9 mouse cellular contexts compared by ENCODE assay signal in genomic region chr13:55099066-55099725, GRCm38 (mm10). TPM values are rescaled to one million over a fixed set of nuclear protein-coding genes. Genes with fewer than 3 reads are reported as not detected.
DNase-seq lines count a peak whose midpoint lies in the region; ATAC-seq lines count a peak whose summit lies in the region.
"Had no signal": no experiment of that assay in that cellular context is flagged by ENCODE, and none has a peak within 500 bp of the region (broad histone marks: within the 10 kb centered on the region; RNA-seq: fewer than 3 reads in every experiment).

No protein-coding gene starts in this region.

- no peak for ATAC-seq in embryonic facial prominence, embryonic 12.5 days (ENCODE audit: insufficient number of reproducible peaks, insufficient read depth, low FRiP score, low TSS enrichment)
- ATAC-seq in limb, embryonic 11.5 days (ENCODE audit: insufficient number of reproducible peaks, low FRiP score, low TSS enrichment, low read depth): no peak

- peaks cover 7% of the 10 kb centered on the region for H3K4me1 ChIP-seq in embryonic facial prominence, embryonic 12.5 days
- no peaks in the 10 kb centered on the region; the same call in 1 of the 2 replicates for H3K4me1 ChIP-seq in limb, embryonic 11.5 days (ENCODE audit: control insufficient read depth, insufficient read depth, low read length)
- H3K4me1 ChIP-seq in midbrain, embryonic 10.5 days: peaks cover 16% of the 10 kb centered on the region

- peak overlapping the region; percentile 84 for H3K4me3 ChIP-seq in embryonic facial prominence, embryonic 12.5 days
- peak overlapping the region; percentile 77 for H3K4me3 ChIP-seq in limb, embryonic 11.5 days (ENCODE audit: low read depth, low read length)
- H3K4me3 ChIP-seq in midbrain, embryonic 10.5 days: peak overlapping the region; percentile 87

- peak overlapping the region; percentile 90; the same call in 1 of the 2 replicates for H3K27ac ChIP-seq in embryonic facial prominence, embryonic 12.5 days
- peak overlapping the region; percentile 88; the same call in 1 of the 2 replicates for H3K27ac ChIP-seq in limb, embryonic 11.5 days (replicated peaks; ENCODE audit: low read depth, low read length)
- H3K27ac ChIP-seq in midbrain, embryonic 10.5 days (replicated peaks): peak overlapping the region; percentile 95

- peak overlapping the region; percentile 70 for H3K4me2 ChIP-seq in embryonic facial prominence, embryonic 12.5 days (replicated peaks)
- H3K4me2 ChIP-seq in limb, embryonic 11.5 days (ENCODE audit: low read depth, severe bottlenecking): peak overlapping the region; percentile 69

- no peaks in the 10 kb centered on the region for H3K36me3 ChIP-seq in embryonic facial prominence, embryonic 12.5 days
- H3K36me3 ChIP-seq in limb, embryonic 11.5 days (ENCODE audit: control insufficient read depth, insufficient read depth, low read length): no peaks in the 10 kb centered on the region
- no peaks in the 10 kb centered on the region for H3K36me3 ChIP-seq in midbrain, embryonic 10.5 days

- peak overlapping the region; percentile 83 for H3K9ac ChIP-seq in embryonic facial prominence, embryonic 12.5 days
- H3K9ac ChIP-seq in limb, embryonic 11.5 days (ENCODE audit: low read length): peak overlapping the region; percentile 92

- DNase-seq in cerebellum, adult 11-12 months: peak; percentile 36
- no peak for DNase-seq in cerebellum, adult 11 months
- peak; percentile 70 for DNase-seq in ES-CJ7 (ENCODE audit: low read depth, low spot score)
- peak; percentile 16 for DNase-seq in heart, postnatal 4 days
- peak; percentile 50 for DNase-seq in limb, embryonic 11.5 days (ENCODE audit: low spot score)
- DNase-seq in midbrain, embryonic 10.5 days (ENCODE audit: low spot score): no peak
- DNase-seq in thymus, postnatal 0 days (ENCODE audit: low spot score): peak; percentile 53

- H3K27me3 ChIP-seq in embryonic facial prominence, embryonic 12.5 days: no peaks in the 10 kb centered on the region
- H3K27me3 ChIP-seq in limb, embryonic 11.5 days (ENCODE audit: control insufficient read depth, insufficient read depth, low read length): no peaks in the 10 kb centered on the region
- no peaks in the 10 kb centered on the region for H3K27me3 ChIP-seq in midbrain, embryonic 10.5 days (ENCODE audit: low read depth, poor library complexity, severe bottlenecking)

- H3K9me3 ChIP-seq in embryonic facial prominence, embryonic 12.5 days: no peaks in the 10 kb centered on the region
- no peaks in the 10 kb centered on the region for H3K9me3 ChIP-seq in limb, embryonic 11.5 days (ENCODE audit: control insufficient read depth, low read length)
- H3K9me3 ChIP-seq in midbrain, embryonic 10.5 days (replicated peaks): no peaks in the 10 kb centered on the region

- WGBS in embryonic facial prominence, embryonic 12.5 days: 39% methylated on average over 20 of the region's 20 CpGs
- 37% methylated on average over 20 of the region's 20 CpGs for WGBS in limb, embryonic 11.5 days
- WGBS in midbrain, embryonic 10.5 days: 38% methylated on average over 20 of the region's 20 CpGs

RNA-seq across cellular contexts. Expression of gene Uimc1, which starts 0.9 kb away (rescaled TPM):
- polyA plus RNA-seq in embryonic facial prominence, embryonic 12.5 days (2016; fragmentation: Nextera tagmentation; extraction: Ambion mirVana): 27.6 and 29.1 TPM in 2 replicates
- total RNA-seq in heart, postnatal 4 days (2021): 10 to 100 TPM; 28.9 to 30.9 TPM
- polyA plus RNA-seq in limb, embryonic 11.5 days (2014; fragmentation: Nextera tagmentation; extraction: Ambion mirVana): 32.4 and 34.7 TPM in 2 replicates
- polyA plus RNA-seq in midbrain, embryonic 10.5 days (2016; fragmentation: Nextera tagmentation; extraction: Ambion mirVana): 23.2 and 24.1 TPM in 2 replicates
- 26.9 and 29.5 TPM in 2 replicates for polyA plus RNA-seq in thymus, postnatal 0 days (2015; fragmentation: Nextera tagmentation; extraction: Ambion mirVana)

RNA-seq across cellular contexts. Expression of gene Zfp346, which starts 5.9 kb away (rescaled TPM):
- 31.2 and 32.5 TPM in 2 replicates for polyA plus RNA-seq in embryonic facial prominence, embryonic 12.5 days (2016; fragmentation: Nextera tagmentation; extraction: Ambion mirVana)
- 10 to 100 TPM; 17.7 to 20.1 TPM for total RNA-seq in heart, postnatal 4 days (2021)
- polyA plus RNA-seq in limb, embryonic 11.5 days (2014; fragmentation: Nextera tagmentation; extraction: Ambion mirVana): 24.5 and 28.7 TPM in 2 replicates
- 21.8 and 22.9 TPM in 2 replicates for polyA plus RNA-seq in midbrain, embryonic 10.5 days (2016; fragmentation: Nextera tagmentation; extraction: Ambion mirVana)
- 13.0 and 14.1 TPM in 2 replicates for polyA plus RNA-seq in thymus, postnatal 0 days (2015; fragmentation: Nextera tagmentation; extraction: Ambion mirVana)

RNA-seq across cellular contexts. Expression of gene Gm17617, which starts 34.2 kb away (rescaled TPM):
- polyA plus RNA-seq in embryonic facial prominence, embryonic 12.5 days (2016; fragmentation: Nextera tagmentation; extraction: Ambion mirVana): not detected in 2 replicates
- not detected for total RNA-seq in heart, postnatal 4 days (2021)
- polyA plus RNA-seq in limb, embryonic 11.5 days (2014; fragmentation: Nextera tagmentation; extraction: Ambion mirVana): not detected in 2 replicates
- not detected in 2 replicates for polyA plus RNA-seq in midbrain, embryonic 10.5 days (2016; fragmentation: Nextera tagmentation; extraction: Ambion mirVana)
- polyA plus RNA-seq in thymus, postnatal 0 days (2015; fragmentation: Nextera tagmentation; extraction: Ambion mirVana): not detected in 2 replicates
- total RNA-seq: left cerebral cortex, postnatal 36 days had no signal

RNA-seq across cellular contexts. Expression of gene Fgfr4, which starts 53.2 kb away (rescaled TPM):
- polyA plus RNA-seq in embryonic facial prominence, embryonic 12.5 days (2016; fragmentation: Nextera tagmentation; extraction: Ambion mirVana): 4.8 and 5.1 TPM in 2 replicates
- 1 to 10 TPM in 1 of 2 experiments, under 1 TPM in 1; 0.61 to 1.3 TPM for total RNA-seq in heart, postnatal 4 days (2021)
- polyA plus RNA-seq in limb, embryonic 11.5 days (2014; fragmentation: Nextera tagmentation; extraction: Ambion mirVana): 3.9 and 4.4 TPM in 2 replicates
- 0.25 and 0.35 TPM in 2 replicates for polyA plus RNA-seq in midbrain, embryonic 10.5 days (2016; fragmentation: Nextera tagmentation; extraction: Ambion mirVana)
- 0.06 TPM in 1 of 2 replicates, not detected in the other for polyA plus RNA-seq in thymus, postnatal 0 days (2015; fragmentation: Nextera tagmentation; extraction: Ambion mirVana)

Comparison
In these comparisons a context has a peak if more than half of its experiments do, and no peak if none do; other contexts are left out.
1. DNase-seq: peak in cerebellum, adult 11-12 months (single experiment), ES-CJ7 (single experiment), heart, postnatal 4 days (single experiment), limb, embryonic 11.5 days (single experiment) and thymus, postnatal 0 days (single experiment); none in cerebellum, adult 11 months (single experiment) and midbrain, embryonic 10.5 days (single experiment).
2. Peak in every context shown above with its lines, with median percentiles within 50 percentile points of each other: H3K27ac ChIP-seq and H3K4me3 ChIP-seq.